Mouse (Mus musculus) E14TG2a.4 (cell line): ENCODE results near the gene Tmem248.
"Not testable (repeated sequence)": the region's sequence is repeated elsewhere in the genome, so short reads cannot be mapped to it uniquely, and the experiment has no call there.

Experiments used
- CTCF ChIP-seq: conservative IDR thresholded peaks from 2 replicates; pipeline ENCODE4 v1.5.1; 2014; ENCODE audit warnings: low read length
- NANOG ChIP-seq: IDR thresholded peaks from 2 replicates; pipeline ENCODE4 v1.6.1; 2014; ENCODE audit warnings: borderline replicate concordance, low read length, mixed read lengths

- not testable (repeated sequence) for TF ChIP-seq CTCF, NANOG
Observed at GRCm38 (mm10) chr5:130255799-130256525, 39.1 kb downstream of the Tmem248 start.
